Mouse (Mus musculus): ENCODE measurements around the gene Tmem213.

DNA sequence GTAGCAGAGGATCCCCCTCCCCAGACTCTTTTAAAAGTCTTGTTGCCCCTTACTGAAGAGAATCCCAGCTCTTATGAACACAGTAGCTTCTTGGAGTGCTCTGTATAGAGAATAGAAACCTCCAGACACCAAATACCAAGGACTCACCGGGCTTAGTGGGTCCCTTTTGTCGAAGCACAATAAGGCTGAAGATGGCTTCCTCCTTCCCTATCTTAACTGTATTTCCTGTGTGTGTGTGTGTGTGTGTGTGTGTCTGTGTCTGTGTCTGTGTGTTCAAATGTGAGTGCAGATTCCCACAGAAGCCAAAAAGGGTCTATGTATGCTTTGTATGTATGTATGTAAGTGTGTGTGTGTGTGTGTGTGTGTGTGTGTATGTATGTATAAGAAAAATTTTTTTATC, 51.5 kb downstream of the Tmem213 start:
- TF ChIP-seq CTCF (IDR thresholded peaks at IDR 0.05; ENCODE audit: borderline replicate concordance, insufficient read depth, low read length) (no peak), POLR2A (IDR thresholded peaks at IDR 0.05; ENCODE audit: low read depth, low read length) (no peak)
